ENCODE assay signal across 8 mouse cellular contexts in the genomic region with DNA sequence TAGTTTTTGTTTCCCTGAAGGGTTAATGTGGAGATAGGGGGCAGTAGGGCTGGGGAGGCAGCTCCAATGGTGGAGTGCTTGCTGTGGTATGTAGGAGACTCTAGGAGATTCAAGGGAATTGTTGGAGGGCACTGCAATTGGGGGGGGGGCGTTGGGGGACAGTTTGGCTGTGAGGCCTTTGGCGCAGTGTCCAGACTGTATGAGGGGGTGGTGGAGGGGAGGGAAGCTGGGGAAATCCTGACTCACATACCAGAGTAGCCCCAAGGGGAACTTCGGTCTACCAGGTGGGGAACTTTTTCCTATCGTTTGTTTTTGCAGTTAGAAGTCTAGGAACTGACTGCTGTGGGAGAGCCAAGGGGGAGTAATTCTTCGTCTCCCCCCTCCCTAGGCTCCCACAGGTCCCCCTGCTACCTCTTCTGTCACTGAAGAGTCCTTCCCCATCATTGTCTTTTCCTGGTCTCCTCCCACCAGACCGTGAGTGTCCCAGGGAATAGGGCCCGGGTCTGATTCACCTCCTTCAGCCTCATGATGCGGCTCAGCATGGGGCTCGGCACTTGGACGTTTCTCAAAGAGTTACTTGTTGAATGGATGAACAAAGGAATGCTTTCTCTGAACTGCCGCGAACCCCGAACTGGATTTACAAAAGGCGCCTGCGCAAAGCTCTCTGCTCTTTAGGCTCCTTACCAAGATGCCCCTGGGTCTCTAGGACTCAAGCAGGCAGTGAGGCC. TPM values are rescaled to one million over a fixed set of nuclear protein-coding genes. Genes with fewer than 3 reads are reported as not detected.
DNase-seq lines count a peak whose midpoint lies in the region; ATAC-seq lines count a peak whose summit lies in the region.

No protein-coding gene starts in this region.

- no peaks in the 10 kb centered on the region for H3K27me3 ChIP-seq in kidney, embryonic 15.5 days
- no peaks in the 10 kb centered on the region for H3K27me3 ChIP-seq in embryonic facial prominence, embryonic 11.5 days (ENCODE audit: control insufficient read depth, insufficient read depth, low read length)
- no peaks in the 10 kb centered on the region for H3K27me3 ChIP-seq in neural tube, embryonic 12.5 days (replicated peaks)

- 27% methylated on average over 15 of the region's 15 CpGs for WGBS in kidney, embryonic 15.5 days
- WGBS in embryonic facial prominence, embryonic 11.5 days, result 14% methylated on average over 15 of the region's 15 CpGs
- WGBS in neural tube, embryonic 12.5 days, result 10% methylated on average over 15 of the region's 15 CpGs

- no peaks in the 10 kb centered on the region for H3K9me3 ChIP-seq in kidney, embryonic 15.5 days (replicated peaks)
- no peaks in the 10 kb centered on the region for H3K9me3 ChIP-seq in embryonic facial prominence, embryonic 11.5 days (replicated peaks; ENCODE audit: control insufficient read depth, low read length)
- H3K9me3 ChIP-seq in neural tube, embryonic 12.5 days, result no peaks in the 10 kb centered on the region

- no peak overlapping the region for H3K9ac ChIP-seq in kidney, embryonic 15.5 days
- H3K9ac ChIP-seq in embryonic facial prominence, embryonic 11.5 days (replicated peaks; ENCODE audit: low read length), result 0 out of 2 replicates have a peak overlapping the region, but pooled peaks have one; percentile 28
- no peak overlapping the region for H3K9ac ChIP-seq in neural tube, embryonic 12.5 days

- DNase-seq in kidney, adult 18-20 months, result no peak
- peak; percentile 52 for DNase-seq in embryonic facial prominence, embryonic 11.5 days (ENCODE audit: low spot score)
- DNase-seq in layer of hippocampus, adult 9-11 months, result peak; percentile 60
- no peak for DNase-seq in adrenal gland, postnatal 36 days
- no peak for DNase-seq in ovary, postnatal 10 days (ENCODE audit: low spot score)
- no peak for DNase-seq in kidney, adult 8-10 months

- H3K27ac ChIP-seq in kidney, embryonic 15.5 days, result no peak overlapping the region
- H3K27ac ChIP-seq in embryonic facial prominence, embryonic 11.5 days (replicated peaks; ENCODE audit: low read depth, low read length), result no peak overlapping the region
- no peak overlapping the region for H3K27ac ChIP-seq in neural tube, embryonic 12.5 days

- no peak for ATAC-seq in kidney, embryonic 15.5 days (replicated peaks; ENCODE audit: low FRiP score)
- ATAC-seq in embryonic facial prominence, embryonic 11.5 days (replicated peaks; ENCODE audit: insufficient number of reproducible peaks, low FRiP score, low TSS enrichment, low read depth), result no peak
- ATAC-seq in neural tube, embryonic 12.5 days (ENCODE audit: low FRiP score, low read depth), result peak; percentile 56

- H3K36me3 ChIP-seq in kidney, embryonic 15.5 days, result no peaks in the 10 kb centered on the region
- H3K36me3 ChIP-seq in embryonic facial prominence, embryonic 11.5 days (replicated peaks; ENCODE audit: control insufficient read depth, insufficient read depth, low read depth, low read length), result no peaks in the 10 kb centered on the region
- no peaks in the 10 kb centered on the region for H3K36me3 ChIP-seq in neural tube, embryonic 12.5 days

- no peaks in the 10 kb centered on the region for H3K4me1 ChIP-seq in kidney, embryonic 15.5 days
- H3K4me1 ChIP-seq in embryonic facial prominence, embryonic 11.5 days (ENCODE audit: control insufficient read depth, insufficient read depth, low read length), result no peaks in the 10 kb centered on the region
- H3K4me1 ChIP-seq in neural tube, embryonic 12.5 days, result peaks cover 12% of the 10 kb centered on the region

- H3K4me2 ChIP-seq in kidney, embryonic 15.5 days, result peak overlapping the region; percentile 18; the same call in 1 of the 2 replicates
- H3K4me2 ChIP-seq in embryonic facial prominence, embryonic 11.5 days (ENCODE audit: low read depth, low read length), result peak overlapping the region; percentile 25; the same call in 1 of the 2 replicates
- peak overlapping the region; percentile 38 for H3K4me2 ChIP-seq in neural tube, embryonic 12.5 days (replicated peaks)

- H3K4me3 ChIP-seq in kidney, embryonic 15.5 days (replicated peaks), result no peak overlapping the region
- H3K4me3 ChIP-seq in embryonic facial prominence, embryonic 11.5 days (ENCODE audit: low read depth, low read length), result no peak overlapping the region
- H3K4me3 ChIP-seq in neural tube, embryonic 12.5 days, result no peak overlapping the region

RNA-seq across cellular contexts. Expression of a gene that starts 23.2 kb away (rescaled TPM):
- 1.3 and 1.4 TPM in 2 replicates for polyA plus RNA-seq in kidney, embryonic 15.5 days (2015; fragmentation: Nextera tagmentation; extraction: Ambion mirVana)
- 0.90 and 1.2 TPM in 2 replicates for polyA plus RNA-seq in embryonic facial prominence, embryonic 11.5 days (2014; fragmentation: Nextera tagmentation; extraction: Ambion mirVana)
- polyA plus RNA-seq in neural tube, embryonic 12.5 days (2016; fragmentation: Nextera tagmentation; extraction: Ambion mirVana), result 2.3 TPM in 2 replicates
- total RNA-seq in adrenal gland, postnatal 36 days (2021), result 10 to 100 TPM; 16.9 to 18.3 TPM

Comparison
In these comparisons a context has a peak if more than half of its experiments do, and no peak if none do; other contexts are left out.
1. DNase-seq: peak in embryonic facial prominence, embryonic 11.5 days (single experiment) and layer of hippocampus, adult 9-11 months (single experiment); none in kidney, adult 18-20 months (single experiment), adrenal gland, postnatal 36 days (0 of 2), ovary, postnatal 10 days (single experiment) and kidney, adult 8-10 months (0 of 2).
2. Peak in every context shown above with its lines, with median percentiles within 50 percentile points of each other: H3K4me2 ChIP-seq.